Mouse (Mus musculus): ENCODE results near the gene Otogl. TPM values are rescaled to one million over a fixed set of nuclear protein-coding genes. Genes with fewer than 3 reads are reported as not detected.

The Otogl gene
- total and polyA plus RNA-seq, 2 experiments from 2014 or later: 0.21 to 0.43 TPM

DNA sequence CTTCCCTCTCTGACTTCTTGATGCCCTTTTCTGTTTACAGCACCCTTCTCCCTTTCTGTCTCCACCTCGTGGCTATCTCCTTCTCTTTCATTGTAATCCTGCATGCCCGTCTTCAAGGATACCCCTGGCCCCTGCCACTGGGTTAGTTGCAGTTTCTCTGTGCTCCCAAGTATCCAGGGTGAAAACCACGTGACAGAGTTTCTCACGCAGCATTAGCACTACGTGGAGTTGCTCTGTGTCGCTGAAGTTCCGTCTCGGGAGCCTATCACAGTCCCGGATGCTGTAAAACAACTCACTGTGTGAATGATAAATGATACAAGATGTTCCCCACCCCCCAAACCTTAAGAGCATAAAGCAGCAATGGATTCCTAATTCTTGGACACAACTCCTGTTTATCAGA, 165.2 kb downstream of the Otogl start:
- Histone ChIP-seq H3K4me1 (ENCODE audit: insufficient read depth) (no peaks in the 10 kb centered on the region), H3K36me3 (ENCODE audit: insufficient read depth) (no peaks in the 10 kb centered on the region), H3K9me3 (ENCODE audit: low read length) (no peaks in the 10 kb centered on the region), H3K9ac (no peak overlapping the region), H3K27ac (ENCODE audit: low read depth, low read length) (no peak overlapping the region), H3K27me3 (ENCODE audit: insufficient read depth, low read length) (no peaks in the 10 kb centered on the region), H3K4me2 (ENCODE audit: low read depth) (no peak overlapping the region), H3K4me3 (ENCODE audit: low read depth, low read length) (no peak overlapping the region)
- WGBS: 33% methylated on average over 9 of the region's 9 CpGs
- no peak for DNase-seq
- TF ChIP-seq CTCF (IDR thresholded peaks at IDR 0.05; ENCODE audit: low read depth): no peak
- ATAC-seq: no peak

DNA sequence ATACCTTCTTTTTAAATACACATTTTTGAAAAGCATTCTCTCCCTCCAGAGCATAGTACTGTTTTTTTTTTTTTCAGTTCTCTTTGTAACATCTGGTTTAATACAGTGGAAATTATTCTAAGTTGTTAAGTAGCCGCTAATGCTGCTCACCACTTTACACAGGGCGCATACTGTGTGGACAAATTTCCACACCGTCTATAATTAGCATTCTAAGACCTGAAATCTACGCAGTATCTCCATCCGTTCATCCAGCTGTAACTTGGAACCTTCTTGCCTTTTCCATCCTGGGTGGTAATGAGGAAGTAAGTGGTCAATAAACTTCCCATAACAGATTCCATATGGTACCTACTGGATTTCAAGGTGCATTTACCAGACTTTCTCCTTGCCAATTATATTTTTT, 172.1 kb downstream of the Otogl start:
- Histone ChIP-seq H3K27me3 (ENCODE audit: insufficient read depth, low read length) (no peaks in the 10 kb centered on the region), H3K4me1 (ENCODE audit: insufficient read depth) (no peaks in the 10 kb centered on the region), H3K4me2 (ENCODE audit: low read depth) (no peak overlapping the region), H3K27ac (ENCODE audit: low read depth, low read length) (no peak overlapping the region), H3K36me3 (ENCODE audit: insufficient read depth) (no peaks in the 10 kb centered on the region), H3K9me3 (ENCODE audit: low read length) (no peaks in the 10 kb centered on the region), H3K4me3 (ENCODE audit: low read depth, low read length) (no peak overlapping the region), H3K9ac (no peak overlapping the region)
- DNase-seq (no peak), ATAC-seq (no peak)
- WGBS: 89% methylated on average over 5 of the region's 5 CpGs
- TF ChIP-seq CTCF (IDR thresholded peaks at IDR 0.05; ENCODE audit: low read depth): no peak

DNA sequence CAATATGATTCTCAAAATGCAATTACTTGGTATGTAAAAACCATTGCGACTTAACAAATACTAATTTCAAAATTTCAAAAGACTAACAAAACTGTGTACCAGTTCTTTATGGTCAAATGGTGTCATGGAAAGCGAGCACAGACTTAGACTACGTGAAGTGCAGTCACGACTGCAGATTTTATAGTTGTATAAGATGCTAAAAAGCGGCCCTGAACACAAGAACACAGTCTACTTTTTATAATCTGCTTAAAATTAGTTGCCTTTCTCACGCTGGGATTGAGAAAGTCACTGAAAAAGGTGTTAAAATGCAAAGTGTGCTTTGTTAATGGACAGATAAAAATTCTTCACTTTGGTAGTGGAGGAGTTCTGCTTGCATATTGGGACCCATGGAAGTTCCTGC, 174.2 kb downstream of the Otogl start:
- H3K4me3 ChIP-seq (ENCODE audit: low read depth, low read length): no peak overlapping the region
- WGBS: 86% methylated on average over 6 of the region's 6 CpGs
- H3K9me3 ChIP-seq (ENCODE audit: low read length): no peaks in the 10 kb centered on the region
- H3K27me3 ChIP-seq (ENCODE audit: insufficient read depth, low read length): no peaks in the 10 kb centered on the region
- no peak for ATAC-seq
- no peaks in the 10 kb centered on the region for H3K36me3 ChIP-seq (ENCODE audit: insufficient read depth)
- H3K4me1 ChIP-seq (ENCODE audit: insufficient read depth): no peaks in the 10 kb centered on the region
- H3K27ac ChIP-seq (ENCODE audit: low read depth, low read length): no peak overlapping the region
- no peak for TF ChIP-seq CTCF (IDR thresholded peaks at IDR 0.05; ENCODE audit: low read depth)
- no peak for DNase-seq
- H3K9ac ChIP-seq: no peak overlapping the region
- H3K4me2 ChIP-seq (ENCODE audit: low read depth): no peak overlapping the region

DNA sequence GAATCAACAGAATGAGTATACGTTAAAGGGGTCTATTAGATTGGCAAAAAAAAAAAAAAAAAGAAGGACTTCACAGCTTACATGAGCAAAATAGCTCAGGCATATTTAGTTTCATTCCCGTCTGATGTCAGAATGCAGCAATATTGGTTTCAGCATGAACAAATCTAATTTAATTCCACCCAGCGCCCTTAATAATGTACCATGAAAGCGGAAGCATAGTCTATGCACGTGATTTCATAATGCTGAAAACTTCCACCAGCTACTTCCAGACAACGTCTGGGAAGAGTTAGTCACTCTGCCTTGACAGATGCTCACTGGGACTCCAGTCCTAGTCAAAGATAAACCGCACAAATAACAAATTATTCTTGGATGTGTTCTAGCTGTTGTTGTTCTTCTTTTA, 176.5 kb downstream of the Otogl start:
- no peak overlapping the region for H3K4me3 ChIP-seq (ENCODE audit: low read depth, low read length)
- H3K9me3 ChIP-seq (ENCODE audit: low read length): no peaks in the 10 kb centered on the region
- DNase-seq: no peak
- no peaks in the 10 kb centered on the region for H3K27me3 ChIP-seq (ENCODE audit: insufficient read depth, low read length)
- WGBS: 82% methylated on average over 7 of the region's 7 CpGs
- no peak overlapping the region for H3K4me2 ChIP-seq (ENCODE audit: low read depth)
- H3K9ac ChIP-seq: no peak overlapping the region
- no peaks in the 10 kb centered on the region for H3K4me1 ChIP-seq (ENCODE audit: insufficient read depth)
- no peaks in the 10 kb centered on the region for H3K36me3 ChIP-seq (ENCODE audit: insufficient read depth)
- ATAC-seq: no peak
- TF ChIP-seq CTCF (IDR thresholded peaks at IDR 0.05; ENCODE audit: low read depth): no peak
- H3K27ac ChIP-seq (ENCODE audit: low read depth, low read length): no peak overlapping the region

DNA sequence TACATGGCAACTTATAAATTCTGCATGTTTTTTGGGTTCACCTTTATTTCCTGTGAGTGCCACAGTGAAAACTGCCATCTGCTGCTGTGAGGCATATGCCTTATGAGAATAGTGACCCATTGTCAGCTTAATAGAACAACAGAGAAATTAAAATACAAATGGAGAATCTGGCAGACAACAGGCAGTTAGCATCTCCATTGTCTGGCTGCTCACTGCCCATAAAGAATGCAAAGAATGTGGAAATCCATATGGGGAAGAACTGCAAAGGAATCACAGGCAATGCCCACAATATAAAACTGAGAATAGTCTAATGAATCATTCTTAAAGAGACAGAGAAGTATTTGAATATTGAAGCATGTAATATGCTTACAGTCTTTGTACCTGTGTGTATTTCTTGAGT, 177.6 kb downstream of the Otogl start:
- Histone ChIP-seq H3K36me3 (ENCODE audit: insufficient read depth) (no peaks in the 10 kb centered on the region), H3K9me3 (ENCODE audit: low read length) (no peaks in the 10 kb centered on the region), H3K4me2 (ENCODE audit: low read depth) (no peak overlapping the region), H3K4me1 (ENCODE audit: insufficient read depth) (no peaks in the 10 kb centered on the region), H3K9ac (no peak overlapping the region), H3K27me3 (ENCODE audit: insufficient read depth, low read length) (no peaks in the 10 kb centered on the region), H3K27ac (ENCODE audit: low read depth, low read length) (no peak overlapping the region), H3K4me3 (ENCODE audit: low read depth, low read length) (no peak overlapping the region)
- no peak for ATAC-seq
- no peak for TF ChIP-seq CTCF (IDR thresholded peaks at IDR 0.05; ENCODE audit: low read depth)
- DNase-seq: no peak

DNA sequence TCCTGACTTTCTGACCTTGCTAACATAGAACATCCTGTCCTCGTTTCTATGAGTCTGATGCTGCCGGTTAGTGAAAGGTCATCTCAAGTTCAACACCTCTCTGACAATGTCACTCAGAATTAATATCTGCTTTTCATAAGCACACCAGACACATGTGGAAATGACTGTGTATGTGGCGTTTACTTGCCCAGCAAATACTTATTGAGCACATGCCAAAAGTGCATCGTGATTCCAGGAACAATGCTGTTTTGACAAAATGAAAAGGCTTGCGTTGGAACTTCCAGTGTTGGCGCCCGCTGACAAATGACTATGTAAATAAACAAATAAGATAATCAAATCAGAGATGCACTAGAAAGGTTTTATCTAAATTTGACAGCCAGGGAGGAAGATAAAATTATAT, 186.3 kb downstream of the Otogl start:
- H3K4me1 ChIP-seq (ENCODE audit: insufficient read depth): no peaks in the 10 kb centered on the region
- DNase-seq (no peak), ATAC-seq (no peak)
- H3K4me2 ChIP-seq (ENCODE audit: low read depth): no peak overlapping the region
- no peak overlapping the region for H3K4me3 ChIP-seq (ENCODE audit: low read depth, low read length)
- WGBS: 75% methylated on average over 7 of the region's 7 CpGs
- no peak overlapping the region for H3K27ac ChIP-seq (ENCODE audit: low read depth, low read length)
- no peak overlapping the region for H3K9ac ChIP-seq
- H3K27me3 ChIP-seq (ENCODE audit: insufficient read depth, low read length): no peaks in the 10 kb centered on the region
- TF ChIP-seq CTCF (IDR thresholded peaks at IDR 0.05; ENCODE audit: low read depth): no peak
- H3K36me3 ChIP-seq (ENCODE audit: insufficient read depth): no peaks in the 10 kb centered on the region
- 0 out of 2 replicates have a peak, but pooled peaks cover 3% of the 10 kb centered on the region for H3K9me3 ChIP-seq (ENCODE audit: low read length)

DNA sequence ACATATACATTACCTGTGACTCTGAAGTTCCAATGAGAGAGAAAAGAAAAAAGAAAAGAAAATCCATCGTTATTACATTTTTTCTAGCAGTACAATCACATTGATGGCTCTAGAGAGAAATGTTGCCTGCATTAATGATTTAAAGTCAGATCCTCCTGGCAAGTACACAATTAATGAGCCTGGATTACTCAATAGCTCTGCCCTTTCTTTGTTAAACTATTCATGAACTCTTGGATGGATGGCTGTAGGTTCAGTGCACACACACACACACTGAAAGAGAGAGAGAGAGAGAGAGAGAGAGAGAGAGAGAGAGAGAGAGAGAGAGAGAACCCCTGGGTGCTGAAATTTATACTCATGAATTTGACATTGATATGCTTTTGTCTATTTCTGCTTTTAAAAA, 192.1 kb downstream of the Otogl start, which contains the start of gene Ptprq:
Gene Ptprq (minus strand): TSS at position 246 of the 400 bp plus-strand sequence.
- DNase-seq: no peak
- H3K4me1 ChIP-seq (ENCODE audit: insufficient read depth): no peaks in the 10 kb centered on the region
- no peak for ATAC-seq

More for the DNA sequence above, 192.1 kb downstream of the Otogl start, which contains the start of gene Ptprq:
- Histone ChIP-seq H3K4me2 (ENCODE audit: low read depth) (no peak within 1 kb of the TSS), H3K27me3 (ENCODE audit: insufficient read depth, low read length) (no peaks in the 10 kb centered on the region), H3K27ac (ENCODE audit: low read depth, low read length) (no peak within 1 kb of the TSS), H3K9ac (no peak within 1 kb of the TSS), H3K9me3 (ENCODE audit: low read length) (0 out of 2 replicates have a peak, but pooled peaks cover 3% of the 10 kb centered on the region), H3K36me3 (ENCODE audit: insufficient read depth) (no peaks in the 10 kb centered on the region), H3K4me3 (ENCODE audit: low read depth, low read length) (no peak within 1 kb of the TSS)
- WGBS: 19% methylated on average over 1 of the region's 1 CpGs
- no peak for TF ChIP-seq CTCF (IDR thresholded peaks at IDR 0.05; ENCODE audit: low read depth)

Other genes with a start within 250 kb of the Otogl start
- gene Ptprq, start 192.1 kb downstream of the Otogl start, total RNA-seq (2014; rRNA removed): 0.08 and 0.10 TPM in 2 replicates
- 0.09 and 0.10 TPM in 2 replicates for gene Ptprq, start 192.1 kb downstream of the Otogl start, polyA plus RNA-seq (2015; fragmentation: Nextera tagmentation; extraction: Ambion mirVana)